Mouse (Mus musculus): ENCODE results near the gene C1qb. TPM values are rescaled to one million over a fixed set of nuclear protein-coding genes. Genes with fewer than 3 reads are reported as not detected.

C1qb gene
- total and polyA plus RNA-seq, 3 experiments = not detected

- in situ Hi-C loops (cut with MboI; ENCODE audit: low pct_ligation_motif_present, low pct_unique_long_range_greater_than_20kb, low sequenced_read_pairs) (loop anchor here (5.0 kb wide), 2 partner anchors 36 to 164 kb away; no protein-coding TSS in a partner anchor), dilution Hi-C loops (cut with MboI; ENCODE audit: extremely low pct_ligation_motif_present, extremely low pct_unique_long_range_greater_than_20kb, low sequenced_read_pairs) (no loop called here)
- no peaks in the 10 kb centered on the region for H3K79me2 ChIP-seq (replicated peaks; ENCODE audit: control insufficient read depth, extremely low read depth, insufficient read depth, poor library complexity, severe bottlenecking)
- no peaks in the 10 kb centered on the region for H3K9me3 ChIP-seq (replicated peaks; ENCODE audit: low read length)
- H3K36me3 ChIP-seq (replicated peaks in 1 of 2; ENCODE audit: control insufficient read depth in 1 of 2, insufficient read depth in 1 of 2, low read length in 1 of 2) = no peaks in the 10 kb centered on the region
- H3K4me2 ChIP-seq (ENCODE audit: insufficient read depth, low read depth, poor library complexity, severe bottlenecking) = no peak overlapping the region
- no peak overlapping the region for H3K4me3 ChIP-seq (replicated peaks in 1 of 3; ENCODE audit: low read depth in 2 of 3, low read length in 2 of 3, poor library complexity in 1 of 3)
- H3K27me3 ChIP-seq (replicated peaks) = peaks cover 78% of the 10 kb centered on the region
- TF ChIP-seq MYC (IDR thresholded peaks at IDR 0.05; ENCODE audit: low read depth, low read length) (no peak), ZC3H11A (IDR thresholded peaks at IDR 0.05; ENCODE audit: low read depth, low read length) (peak; percentile 82), SMC3 (IDR thresholded peaks at IDR 0.05; ENCODE audit: low read depth, low read length) (peak; percentile 98), RAD21 (IDR thresholded peaks at IDR 0.05; ENCODE audit: low read depth, low read length) (peak; percentile 86), CTCF (conservative IDR thresholded peaks at IDR 0.05 in 1 of 2, IDR thresholded peaks at IDR 0.05 in 1 of 2; ENCODE audit: low read depth in 2 of 2, low read length in 2 of 2) (peak; percentile 79 to 94), IRF4 (IDR thresholded peaks at IDR 0.05; ENCODE audit: low read depth, low read length) (no peak)
- no peak overlapping the region for H3K27ac ChIP-seq (ENCODE audit: insufficient read depth, low read depth)
- peak; percentile 74 for DNase-seq (ENCODE audit: extremely low read depth)
- no peak overlapping the region for H3K9ac ChIP-seq (ENCODE audit: insufficient read depth, low read depth)
- 0 out of 4 replicates have a peak, but pooled peaks cover 0 to 2% of the 10 kb centered on the region in 2 experiments for H3K4me1 ChIP-seq (ENCODE audit: control insufficient read depth in 1 of 2, insufficient read depth in 2 of 2)
Observed at GRCm38 (mm10) chr4:136841056-136841455, 44.9 kb downstream of the C1qb start.

GRCm38 (mm10) chr4:136838462-136838861 is 47.5 kb downstream of the C1qb start:
- dilution Hi-C loops (cut with MboI; ENCODE audit: extremely low pct_ligation_motif_present, extremely low pct_unique_long_range_greater_than_20kb, low sequenced_read_pairs) (no loop called here), in situ Hi-C loops (cut with MboI; ENCODE audit: low pct_ligation_motif_present, low pct_unique_long_range_greater_than_20kb, low sequenced_read_pairs) (no loop called here)
- H3K4me2 ChIP-seq (ENCODE audit: insufficient read depth, low read depth, poor library complexity, severe bottlenecking) = no peak overlapping the region
- H3K79me2 ChIP-seq (replicated peaks; ENCODE audit: control insufficient read depth, extremely low read depth, insufficient read depth, poor library complexity, severe bottlenecking) = no peaks in the 10 kb centered on the region
- peaks cover 7% of the 10 kb centered on the region for H3K9me3 ChIP-seq (replicated peaks; ENCODE audit: low read length)
- H3K4me3 ChIP-seq (replicated peaks in 1 of 3; ENCODE audit: low read depth in 2 of 3, low read length in 2 of 3, poor library complexity in 1 of 3) = no peak overlapping the region
- H3K9ac ChIP-seq (ENCODE audit: insufficient read depth, low read depth) = no peak overlapping the region
- TF ChIP-seq POLR2A (IDR thresholded peaks at IDR 0.05; ENCODE audit: low read depth, low read length) (no peak), CHD1 (IDR thresholded peaks at IDR 0.05; ENCODE audit: low read depth, low read length) (no peak), RAD21 (IDR thresholded peaks at IDR 0.05; ENCODE audit: low read depth, low read length) (no peak), ETS1 (conservative IDR thresholded peaks at IDR 0.05; ENCODE audit: low read depth, low read length) (no peak), TCF12 (IDR thresholded peaks at IDR 0.05; ENCODE audit: low read depth, low read length) (no peak), NELFE (IDR thresholded peaks at IDR 0.05; ENCODE audit: low read depth, low read length) (no peak)
- H3K27me3 ChIP-seq (replicated peaks) = peaks cover 66% of the 10 kb centered on the region
- H3K36me3 ChIP-seq (replicated peaks in 1 of 2; ENCODE audit: control insufficient read depth in 1 of 2, insufficient read depth in 1 of 2, low read length in 1 of 2) = no peaks in the 10 kb centered on the region
- peaks cover 0 to 1% of the 10 kb centered on the region in 2 experiments; a peak in 2 of 4 replicates for H3K4me1 ChIP-seq (ENCODE audit: control insufficient read depth in 1 of 2, insufficient read depth in 2 of 2)
- DNase-seq (ENCODE audit: extremely low read depth) = no peak
- H3K27ac ChIP-seq (ENCODE audit: insufficient read depth, low read depth) = no peak overlapping the region

GRCm38 (mm10) chr4:136838026-136838425 is 48.0 kb downstream of the C1qb start:
- no peak for DNase-seq (ENCODE audit: extremely low read depth)
- H3K4me3 ChIP-seq (replicated peaks in 1 of 3; ENCODE audit: low read depth in 2 of 3, low read length in 2 of 3, poor library complexity in 1 of 3) = no peak overlapping the region
- peaks cover 0 to 5% of the 10 kb centered on the region in 2 experiments; a peak in 2 of 4 replicates for H3K4me1 ChIP-seq (ENCODE audit: control insufficient read depth in 1 of 2, insufficient read depth in 2 of 2)
- H3K9me3 ChIP-seq (replicated peaks; ENCODE audit: low read length) = peaks cover 7% of the 10 kb centered on the region
- H3K27me3 ChIP-seq (replicated peaks) = peaks cover 65% of the 10 kb centered on the region
- H3K79me2 ChIP-seq (replicated peaks; ENCODE audit: control insufficient read depth, extremely low read depth, insufficient read depth, poor library complexity, severe bottlenecking) = no peaks in the 10 kb centered on the region
- TF ChIP-seq ETS1 (conservative IDR thresholded peaks at IDR 0.05; ENCODE audit: low read depth, low read length) (no peak), GABPA (IDR thresholded peaks at IDR 0.05; ENCODE audit: insufficient replicate concordance, low read depth, low read length) (no peak), MAZ (IDR thresholded peaks at IDR 0.05; ENCODE audit: low read depth, low read length) (no peak), UBTF (IDR thresholded peaks at IDR 0.05; ENCODE audit: low read depth, low read length) (no peak), ZMIZ1 (IDR thresholded peaks at IDR 0.05; ENCODE audit: low read depth, low read length) (no peak), E2F4 (IDR thresholded peaks at IDR 0.05; ENCODE audit: insufficient replicate concordance, low read depth, low read length) (no peak), PAX5 (IDR thresholded peaks at IDR 0.05; ENCODE audit: low read length) (no peak), ELF1 (IDR thresholded peaks at IDR 0.05; ENCODE audit: low read depth, low read length) (no peak), ZC3H11A (IDR thresholded peaks at IDR 0.05; ENCODE audit: low read depth, low read length) (no peak)
- no peak overlapping the region for H3K27ac ChIP-seq (ENCODE audit: insufficient read depth, low read depth)
- dilution Hi-C loops (cut with MboI; ENCODE audit: extremely low pct_ligation_motif_present, extremely low pct_unique_long_range_greater_than_20kb, low sequenced_read_pairs) (no loop called here), in situ Hi-C loops (cut with MboI; ENCODE audit: low pct_ligation_motif_present, low pct_unique_long_range_greater_than_20kb, low sequenced_read_pairs) (no loop called here)
- H3K36me3 ChIP-seq (replicated peaks in 1 of 2; ENCODE audit: control insufficient read depth in 1 of 2, insufficient read depth in 1 of 2, low read length in 1 of 2) = no peaks in the 10 kb centered on the region
- H3K4me2 ChIP-seq (ENCODE audit: insufficient read depth, low read depth, poor library complexity, severe bottlenecking) = no peak overlapping the region
- H3K9ac ChIP-seq (ENCODE audit: insufficient read depth, low read depth) = no peak overlapping the region

Data from CH12.LX (cell line).